Mouse (Mus musculus): Measurements from ENCODE around the gene Meis1.

GRCm38 (mm10) chr11:19023356-19023755 is 4.6 kb upstream of the Meis1 start:
- TF ChIP-seq CTCF (IDR thresholded peaks at IDR 0.05; ENCODE audit: low read depth, low read length) (no peak), TAL1 (conservative IDR thresholded peaks at IDR 0.05; ENCODE audit: low read depth, low read length) (no peak), GATA1 (IDR thresholded peaks at IDR 0.05; ENCODE audit: borderline replicate concordance, low read length) (no peak)
